Mouse (Mus musculus): ENCODE data around the gene Mpst.

Mpst gene

GRCm38 (mm10) chr15:78436380-78437192 lies 30.4 kb downstream of the Mpst start:
- DNase-seq (ENCODE audit: low spot score in 2 of 2) = peak; percentile 76 to 78

DNA sequence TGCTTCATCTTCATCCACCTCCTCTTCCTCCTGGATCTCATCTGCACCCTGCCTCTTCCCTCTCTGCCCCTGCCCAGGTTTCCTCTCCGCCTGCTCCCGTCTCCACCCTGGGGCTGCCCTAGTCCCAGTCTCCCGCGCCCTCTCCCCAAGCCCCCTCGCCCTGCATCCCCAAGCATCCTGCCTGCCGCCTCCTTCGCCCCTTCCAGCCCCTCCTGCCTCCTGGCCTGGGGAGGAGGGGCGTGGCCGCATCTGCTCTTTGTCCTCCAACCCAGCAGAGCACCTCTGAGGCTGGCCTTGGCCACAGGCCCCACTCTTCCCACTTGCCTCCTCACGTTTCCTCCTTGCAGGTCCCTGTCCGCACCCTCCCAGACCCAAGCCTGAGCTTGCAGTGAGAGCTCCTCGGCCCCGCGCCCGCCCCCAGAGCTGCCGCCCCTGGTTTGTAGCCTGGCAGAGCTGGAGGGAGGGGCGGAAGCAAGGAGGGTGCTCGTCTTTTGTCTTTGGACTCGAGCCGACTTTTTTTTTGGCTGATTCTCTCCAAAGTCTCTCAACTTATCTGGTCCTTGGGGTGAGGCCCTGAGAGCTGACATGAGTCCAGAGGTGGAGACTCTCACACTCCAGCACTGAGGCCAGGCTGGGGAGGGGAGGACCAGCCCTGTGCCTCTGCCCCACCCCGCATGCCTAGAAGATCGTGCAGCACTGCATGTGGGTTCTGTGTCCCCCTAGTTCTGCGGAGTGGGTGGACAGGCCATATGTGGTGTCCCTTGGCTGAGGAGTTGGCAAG lies 31.2 kb downstream of the Mpst start:
- DNase-seq (ENCODE audit: low spot score in 2 of 2) = peak in 1 of 2 experiments; percentile 51

DNA sequence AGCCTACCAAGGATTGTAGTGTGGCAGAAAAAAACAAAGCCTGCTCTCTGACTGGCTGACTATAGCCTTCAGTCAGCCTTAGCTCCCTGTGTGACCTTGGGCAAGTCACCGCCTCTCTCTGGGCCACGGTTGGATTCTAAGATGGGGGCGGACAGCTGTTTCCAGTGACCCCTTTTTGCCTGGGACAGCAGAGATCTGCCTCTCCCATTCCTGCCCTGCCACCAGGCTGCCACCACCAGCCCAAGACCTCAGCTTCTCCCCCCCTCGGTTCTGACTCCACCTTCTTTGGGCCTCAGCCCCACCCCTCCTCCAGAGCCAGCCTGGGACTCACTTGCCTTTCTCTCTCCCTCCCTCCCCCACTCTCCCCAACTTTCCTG lies 31.8 kb downstream of the Mpst start:
- DNase-seq (ENCODE audit: low spot score in 2 of 2) = no peak

DNA sequence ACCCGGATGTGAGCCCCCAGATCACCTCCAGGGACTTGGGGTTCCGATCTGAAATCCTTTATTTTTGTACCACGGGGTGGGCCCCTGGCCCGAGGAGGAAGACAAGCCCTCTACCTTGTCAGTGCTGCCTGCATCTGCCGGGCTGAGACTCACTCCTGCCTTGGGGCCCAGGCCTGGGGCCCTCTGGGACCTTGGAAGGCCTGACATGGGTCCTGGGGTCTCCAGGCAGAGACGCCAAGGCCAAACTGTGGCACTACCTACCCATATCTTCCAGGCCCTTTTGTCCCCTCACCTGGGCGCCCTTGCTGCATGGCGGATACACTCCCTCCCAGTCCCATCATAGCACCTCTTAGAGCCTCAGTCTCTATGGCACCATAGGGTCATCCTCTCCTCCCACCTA lies 32.3 kb downstream of the Mpst start:
- DNase-seq (ENCODE audit: low spot score in 2 of 2) = no peak

- no peak for DNase-seq (ENCODE audit: low spot score in 2 of 2)
These were observed 32.8 kb downstream of the Mpst start for GRCm38 (mm10) chr15:78438973-78439372.

DNA sequence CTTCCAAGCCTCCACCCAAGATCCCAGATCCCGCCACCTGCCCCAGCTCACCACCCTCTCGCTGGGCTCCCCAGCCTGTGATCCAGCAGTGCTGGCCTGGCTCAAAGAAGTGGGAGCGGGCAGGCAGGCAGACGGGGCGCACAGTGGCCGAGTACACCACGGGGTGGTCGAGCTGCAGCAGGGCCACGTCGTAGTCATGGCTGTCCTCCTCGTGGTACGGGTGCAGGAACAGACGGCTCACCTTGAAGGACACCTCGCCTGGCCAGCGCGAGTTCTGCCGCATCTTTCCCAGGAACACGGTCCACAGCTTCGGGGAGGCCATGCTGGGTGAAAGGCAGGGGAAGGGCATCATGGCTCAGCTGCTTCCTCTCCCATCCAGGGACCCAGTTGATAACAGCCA lies 36.0 kb downstream of the Mpst start:
- DNase-seq (ENCODE audit: low spot score in 2 of 2) = no peak

GRCm38 (mm10) chr15:78443857-78444256 lies 37.6 kb downstream of the Mpst start:
- no peak for DNase-seq (ENCODE audit: low spot score in 2 of 2)

DNA sequence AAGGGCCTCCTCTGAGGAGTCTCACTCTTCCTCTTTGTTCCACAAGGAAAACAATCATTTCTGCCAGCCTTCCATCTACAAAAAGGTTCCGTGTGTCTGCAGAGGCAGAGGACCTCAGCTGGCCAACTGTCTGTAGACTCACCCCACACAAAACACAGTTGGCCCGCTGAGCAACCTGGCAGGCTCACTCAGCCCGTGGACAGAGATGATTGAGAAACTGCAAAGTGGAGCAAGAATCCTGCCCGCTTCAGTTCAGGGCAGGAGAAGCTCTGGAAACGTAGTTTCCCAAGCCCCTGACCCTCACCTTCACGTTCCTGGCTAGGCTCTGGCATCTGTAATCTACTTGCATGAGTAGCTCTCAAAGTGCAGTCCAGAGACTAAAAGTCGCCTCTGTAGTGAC lies 40.9 kb downstream of the Mpst start:
- no peak for DNase-seq (ENCODE audit: low spot score in 2 of 2)

- DNase-seq (ENCODE audit: low spot score in 2 of 2) = peak; percentile 84 to 94
These were observed 41.7 kb downstream of the Mpst start for GRCm38 (mm10) chr15:78447746-78448535.

DNA sequence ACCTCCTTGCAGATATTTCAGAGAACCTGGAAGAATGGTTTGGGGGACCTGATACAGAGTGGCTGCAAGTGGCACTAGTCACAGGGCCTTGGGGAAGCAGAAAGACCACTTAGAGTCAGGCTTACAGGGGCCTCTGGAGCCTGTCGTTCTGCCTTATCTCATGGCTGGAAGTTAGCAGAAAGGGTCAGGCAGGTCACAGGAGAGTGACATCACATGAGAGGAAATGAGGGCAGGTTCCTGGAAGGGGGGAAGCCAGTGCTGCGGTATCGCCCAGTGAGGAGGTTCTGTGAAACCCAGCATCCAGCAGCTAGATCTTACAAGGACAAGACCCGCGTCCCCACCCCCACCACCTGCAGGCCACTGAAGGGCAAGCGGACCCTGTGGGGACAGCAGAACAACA lies 42.9 kb downstream of the Mpst start:
- no peak for DNase-seq (ENCODE audit: low spot score in 2 of 2)

DNA sequence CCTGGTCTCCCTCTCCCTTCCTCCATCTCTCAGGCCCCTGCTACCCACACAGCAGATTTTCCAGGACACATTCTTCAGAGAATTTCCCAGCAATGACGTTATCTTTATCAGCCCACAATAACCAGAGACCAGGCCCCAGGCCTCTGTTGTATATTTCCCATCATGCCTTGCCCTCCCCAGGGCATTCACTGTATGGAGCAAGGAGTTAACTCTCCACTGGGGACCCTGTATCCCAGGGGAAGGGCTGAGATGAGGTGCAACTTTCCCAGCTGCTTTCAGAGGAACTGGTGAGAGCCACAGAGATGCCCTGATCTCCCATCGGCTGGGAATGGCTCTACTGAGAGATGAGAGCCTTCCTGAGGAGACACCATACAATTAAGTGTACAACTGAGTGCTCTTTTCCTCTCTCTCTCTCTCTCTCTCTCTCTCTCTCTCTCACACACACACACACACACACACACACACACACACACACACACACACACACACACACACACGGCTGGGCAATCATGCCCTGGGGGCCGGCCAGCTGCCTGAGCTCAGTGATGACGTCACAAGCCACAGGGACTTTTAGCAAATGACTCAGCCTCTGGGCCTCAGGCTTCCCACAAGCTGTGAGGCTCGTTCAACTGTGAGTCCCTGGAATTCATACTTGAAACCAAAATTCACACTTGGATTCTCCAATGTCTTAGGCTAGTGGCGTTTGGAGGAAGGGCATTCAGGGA lies 43.6 kb downstream of the Mpst start:
- DNase-seq (ENCODE audit: low spot score in 2 of 2) = no peak

DNA sequence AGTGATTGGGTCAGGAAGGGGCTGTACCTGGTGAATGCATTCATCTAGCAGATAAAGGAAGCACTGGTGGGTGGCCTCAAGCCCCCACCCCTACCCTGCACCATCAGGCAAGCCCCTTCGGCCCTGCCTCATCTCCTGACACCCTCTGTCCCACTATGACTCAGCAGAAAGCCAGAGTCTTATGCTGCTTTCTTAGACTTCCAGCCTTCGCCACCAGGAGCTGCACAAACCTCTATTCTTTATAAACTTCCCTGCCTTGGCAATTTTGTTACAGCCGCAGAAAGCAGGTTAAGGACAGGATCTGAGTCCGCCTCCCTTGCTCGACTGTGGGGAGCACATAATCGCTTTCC lies 44.2 kb downstream of the Mpst start:
- DNase-seq (ENCODE audit: low spot score in 2 of 2) = no peak

GRCm38 (mm10) chr15:78451201-78451600 lies 45.0 kb downstream of the Mpst start:
- no peak for DNase-seq (ENCODE audit: low spot score in 2 of 2)

GRCm38 (mm10) chr15:78452929-78453328 lies 46.7 kb downstream of the Mpst start:
- DNase-seq (ENCODE audit: low spot score in 2 of 2) = no peak

GRCm38 (mm10) chr15:78455168-78455567 lies 49.0 kb downstream of the Mpst start:
- no peak for DNase-seq (ENCODE audit: low spot score in 2 of 2)

- DNase-seq (ENCODE audit: low spot score in 2 of 2) = no peak
These were observed 49.8 kb downstream of the Mpst start for GRCm38 (mm10) chr15:78456051-78456450.

DNA sequence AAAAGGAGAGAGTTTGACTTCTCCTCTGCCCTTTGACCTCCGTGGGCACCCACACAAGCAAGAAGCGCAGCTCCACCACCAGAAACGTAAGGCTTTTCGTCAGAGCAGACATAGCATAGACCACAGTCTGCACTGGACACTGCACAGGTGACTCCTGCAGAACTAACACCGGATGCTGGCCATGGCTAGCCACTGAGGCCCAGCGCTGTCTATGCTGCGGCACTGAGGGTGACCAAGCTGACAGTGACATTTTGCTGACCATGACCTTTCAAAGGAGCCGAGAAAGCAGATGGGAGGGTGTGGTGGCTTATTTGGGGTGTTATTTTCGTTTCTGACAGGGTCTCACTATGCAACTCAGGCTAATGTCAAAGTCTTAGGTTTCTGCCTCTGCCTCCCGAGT lies 51.0 kb downstream of the Mpst start:
- no peak for DNase-seq (ENCODE audit: low spot score in 2 of 2)

- DNase-seq (ENCODE audit: low spot score in 2 of 2) = no peak
These were observed 56.8 kb downstream of the Mpst start for GRCm38 (mm10) chr15:78462981-78463380.

All from frontal cortex, postnatal 14 days (tissue).